Mouse (Mus musculus): ENCODE data around the gene Eif5.

DNA sequence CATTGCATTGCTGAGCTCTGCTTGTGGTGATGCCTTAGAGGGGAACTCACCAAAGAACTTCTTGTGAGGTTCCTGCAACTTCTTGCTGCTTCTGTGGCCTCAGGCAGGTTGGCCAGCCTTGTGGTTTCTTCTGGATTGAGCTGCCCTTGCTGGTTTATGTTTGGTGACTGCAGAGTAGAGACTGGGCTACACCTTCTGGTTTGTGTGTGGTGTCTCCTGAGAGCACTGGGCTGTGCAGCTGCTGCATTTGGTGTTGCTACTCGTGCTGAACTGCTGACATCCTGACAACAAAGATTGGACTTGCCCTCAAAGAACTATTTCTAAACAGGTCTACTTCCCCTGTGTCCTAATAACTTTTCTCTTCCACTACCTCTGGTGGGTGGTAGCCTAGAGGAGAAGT, 13.3 kb upstream of the Eif5 start:
- no peak for TF ChIP-seq CTCF (IDR thresholded peaks at IDR 0.05; ENCODE audit: insufficient read depth, low read length)
- TF ChIP-seq POLR2A (IDR thresholded peaks at IDR 0.05; ENCODE audit: borderline replicate concordance, extremely low read depth, low read depth, low read length): no peak
